Mouse (Mus musculus) heart, adult 9 months (tissue): ENCODE results near the gene Mob3b.

Experiments used
- DNase-seq, 2 experiments: peaks; one replicate each; pipeline ENCODE4 v3.0.0; 2022; ENCODE audit warnings: low spot score in 2 of 2

Mob3b gene

GRCm38 (mm10) chr4:34899322-34899721, 258.0 kb downstream of the Mob3b start:
- no peak for DNase-seq
